Mouse (Mus musculus): ENCODE results near the gene Scgb3a1. TPM values are rescaled to one million over a fixed set of nuclear protein-coding genes. Genes with fewer than 3 reads are reported as not detected.

Gene Scgb3a1
- polyA plus RNA-seq, 1 experiment from 2014 or later, result not detected

GRCm38 (mm10) chr11:49710664-49711063 is 47.3 kb downstream of the Scgb3a1 start:
- Histone ChIP-seq H3K27ac (no peak overlapping the region), H3K4me1 (replicated peaks; ENCODE audit: control insufficient read depth, insufficient read depth, low read length) (peaks cover 31% of the 10 kb centered on the region), H3K4me2 (replicated peaks) (peak overlapping the region; percentile 78), H3K9me3 (ENCODE audit: control insufficient read depth, low read length) (no peaks in the 10 kb centered on the region), H3K4me3 (replicated peaks; ENCODE audit: low read length) (peak overlapping the region; percentile 100), H3K27me3 (ENCODE audit: control insufficient read depth, insufficient read depth, low read length) (no peaks in the 10 kb centered on the region), H3K9ac (peak overlapping the region; percentile 99; the same call in 1 of the 2 replicates), H3K36me3 (replicated peaks; ENCODE audit: control insufficient read depth, insufficient read depth) (peaks cover 5% of the 10 kb centered on the region)
- ATAC-seq (ENCODE audit: low FRiP score) (no peak), DNase-seq (ENCODE audit: low spot score) (no peak)
- 77% methylated on average over 2 of the region's 2 CpGs for WGBS

- DNase-seq (ENCODE audit: low spot score), result no peak
- peaks cover under 1% of the 10 kb centered on the region for H3K36me3 ChIP-seq (replicated peaks; ENCODE audit: control insufficient read depth, insufficient read depth)
- no peaks in the 10 kb centered on the region for H3K9me3 ChIP-seq (ENCODE audit: control insufficient read depth, low read length)
- peak overlapping the region; percentile 99 for H3K9ac ChIP-seq
- H3K4me1 ChIP-seq (replicated peaks; ENCODE audit: control insufficient read depth, insufficient read depth, low read length), result peaks cover 31% of the 10 kb centered on the region
- H3K27me3 ChIP-seq (ENCODE audit: control insufficient read depth, insufficient read depth, low read length), result no peaks in the 10 kb centered on the region
- 2% methylated on average over 53 of the region's 70 CpGs for WGBS
- peak overlapping the region; percentile 97 for H3K27ac ChIP-seq
- H3K4me2 ChIP-seq (replicated peaks), result peak overlapping the region; percentile 78
- peak overlapping the region; percentile 100 for H3K4me3 ChIP-seq (replicated peaks; ENCODE audit: low read length)
- peak; percentile 77 for ATAC-seq (ENCODE audit: low FRiP score)
Measured at GRCm38 (mm10) chr11:49711981-49712554, 48.7 kb downstream of the Scgb3a1 start.

- H3K27me3 ChIP-seq (ENCODE audit: control insufficient read depth, insufficient read depth, low read length), result no peaks in the 10 kb centered on the region
- H3K4me3 ChIP-seq (replicated peaks; ENCODE audit: low read length), result peak within 1 kb of the TSS; percentile 100
- peak within 1 kb of the TSS; percentile 97 for H3K27ac ChIP-seq
- no peaks in the 10 kb centered on the region for H3K9me3 ChIP-seq (ENCODE audit: control insufficient read depth, low read length)
- H3K36me3 ChIP-seq (replicated peaks; ENCODE audit: control insufficient read depth, insufficient read depth), result no peaks in the 10 kb centered on the region; the same call in 1 of the 2 replicates
- WGBS, result 3% methylated on average over 65 of the region's 65 CpGs
- DNase-seq (ENCODE audit: low spot score) (peak; percentile 98), ATAC-seq (ENCODE audit: low FRiP score) (peak; percentile 98)
- H3K4me2 ChIP-seq (replicated peaks), result peak within 1 kb of the TSS; percentile 78
- peaks cover 31% of the 10 kb centered on the region for H3K4me1 ChIP-seq (replicated peaks; ENCODE audit: control insufficient read depth, insufficient read depth, low read length)
- peak within 1 kb of the TSS; percentile 99 for H3K9ac ChIP-seq
Measured at GRCm38 (mm10) chr11:49712555-49713335, 49.3 kb downstream of the Scgb3a1 start, which contains the start of gene Cnot6. Gene Cnot6 (minus strand): TSS chr11:49712723.

GRCm38 (mm10) chr11:49713336-49714334 is 50.2 kb downstream of the Scgb3a1 start:
- Histone ChIP-seq H3K9ac (peak overlapping the region; percentile 99), H3K27me3 (ENCODE audit: control insufficient read depth, insufficient read depth, low read length) (no peaks in the 10 kb centered on the region), H3K36me3 (replicated peaks; ENCODE audit: control insufficient read depth, insufficient read depth) (no peaks in the 10 kb centered on the region; the same call in 1 of the 2 replicates), H3K9me3 (ENCODE audit: control insufficient read depth, low read length) (no peaks in the 10 kb centered on the region), H3K4me1 (replicated peaks; ENCODE audit: control insufficient read depth, insufficient read depth, low read length) (peaks cover 31% of the 10 kb centered on the region), H3K4me2 (replicated peaks) (peak overlapping the region; percentile 66), H3K27ac (peak overlapping the region; percentile 97), H3K4me3 (replicated peaks; ENCODE audit: low read length) (peak overlapping the region; percentile 100)
- 37% methylated on average over 20 of the region's 20 CpGs for WGBS
- no peak for ATAC-seq (ENCODE audit: low FRiP score)
- peak; percentile 37 for DNase-seq (ENCODE audit: low spot score)

Other genes starting within 250 kb of the Scgb3a1 start
- gene Olfr1389, start 240.5 kb upstream of the Scgb3a1 start, polyA plus RNA-seq (2014; fragmentation: Nextera tagmentation; extraction: Ambion mirVana), result not detected in 2 replicates
- gene Olfr1388, start 227.0 kb upstream of the Scgb3a1 start, polyA plus RNA-seq (2014; fragmentation: Nextera tagmentation; extraction: Ambion mirVana), result 0.07 TPM in 1 of 2 replicates, not detected in the other
- not detected in 2 replicates for gene Olfr1387, start 208.3 kb upstream of the Scgb3a1 start, polyA plus RNA-seq (2014; fragmentation: Nextera tagmentation; extraction: Ambion mirVana)
- gene Olfr1386, start 198.6 kb upstream of the Scgb3a1 start, polyA plus RNA-seq (2014; fragmentation: Nextera tagmentation; extraction: Ambion mirVana), result not detected in 2 replicates
- not detected in 2 replicates for gene Olfr1385, start 174.5 kb upstream of the Scgb3a1 start, polyA plus RNA-seq (2014; fragmentation: Nextera tagmentation; extraction: Ambion mirVana)
- not detected in 2 replicates for gene Olfr1384, start 156.9 kb upstream of the Scgb3a1 start, polyA plus RNA-seq (2014; fragmentation: Nextera tagmentation; extraction: Ambion mirVana)
- gene Olfr1383, start 144.0 kb upstream of the Scgb3a1 start, polyA plus RNA-seq (2014; fragmentation: Nextera tagmentation; extraction: Ambion mirVana), result not detected in 2 replicates
- gene Olfr1382, start 135.4 kb upstream of the Scgb3a1 start, polyA plus RNA-seq (2014; fragmentation: Nextera tagmentation; extraction: Ambion mirVana), result not detected in 2 replicates
- not detected in 2 replicates for gene Olfr1381, start 120.2 kb upstream of the Scgb3a1 start, polyA plus RNA-seq (2014; fragmentation: Nextera tagmentation; extraction: Ambion mirVana)
- gene Olfr1380, start 106.7 kb upstream of the Scgb3a1 start, polyA plus RNA-seq (2014; fragmentation: Nextera tagmentation; extraction: Ambion mirVana), result not detected in 2 replicates
- 2.2 and 2.8 TPM in 2 replicates for gene Flt4, start 54.3 kb upstream of the Scgb3a1 start, polyA plus RNA-seq (2014; fragmentation: Nextera tagmentation; extraction: Ambion mirVana)
- 40.1 and 42.1 TPM in 2 replicates for gene Cnot6, start 49.1 kb downstream of the Scgb3a1 start, polyA plus RNA-seq (2014; fragmentation: Nextera tagmentation; extraction: Ambion mirVana)
- gene Gfpt2, start 130.6 kb downstream of the Scgb3a1 start, polyA plus RNA-seq (2014; fragmentation: Nextera tagmentation; extraction: Ambion mirVana), result 4.9 and 6.0 TPM in 2 replicates
- gene Mapk9, start 183.1 kb downstream of the Scgb3a1 start, polyA plus RNA-seq (2014; fragmentation: Nextera tagmentation; extraction: Ambion mirVana), result 86.6 and 94.9 TPM in 2 replicates
- gene Rasgef1c, start 238.2 kb downstream of the Scgb3a1 start, polyA plus RNA-seq (2014; fragmentation: Nextera tagmentation; extraction: Ambion mirVana), result 31.7 and 35.3 TPM in 2 replicates